Mouse (Mus musculus): ENCODE results near the gene Gpr4. TPM values are rescaled to one million over a fixed set of nuclear protein-coding genes. Genes with fewer than 3 reads are reported as not detected.

Gpr4 gene
- polyA plus RNA-seq, 1 experiment from 2014 or later, result 3.8 TPM

DNA sequence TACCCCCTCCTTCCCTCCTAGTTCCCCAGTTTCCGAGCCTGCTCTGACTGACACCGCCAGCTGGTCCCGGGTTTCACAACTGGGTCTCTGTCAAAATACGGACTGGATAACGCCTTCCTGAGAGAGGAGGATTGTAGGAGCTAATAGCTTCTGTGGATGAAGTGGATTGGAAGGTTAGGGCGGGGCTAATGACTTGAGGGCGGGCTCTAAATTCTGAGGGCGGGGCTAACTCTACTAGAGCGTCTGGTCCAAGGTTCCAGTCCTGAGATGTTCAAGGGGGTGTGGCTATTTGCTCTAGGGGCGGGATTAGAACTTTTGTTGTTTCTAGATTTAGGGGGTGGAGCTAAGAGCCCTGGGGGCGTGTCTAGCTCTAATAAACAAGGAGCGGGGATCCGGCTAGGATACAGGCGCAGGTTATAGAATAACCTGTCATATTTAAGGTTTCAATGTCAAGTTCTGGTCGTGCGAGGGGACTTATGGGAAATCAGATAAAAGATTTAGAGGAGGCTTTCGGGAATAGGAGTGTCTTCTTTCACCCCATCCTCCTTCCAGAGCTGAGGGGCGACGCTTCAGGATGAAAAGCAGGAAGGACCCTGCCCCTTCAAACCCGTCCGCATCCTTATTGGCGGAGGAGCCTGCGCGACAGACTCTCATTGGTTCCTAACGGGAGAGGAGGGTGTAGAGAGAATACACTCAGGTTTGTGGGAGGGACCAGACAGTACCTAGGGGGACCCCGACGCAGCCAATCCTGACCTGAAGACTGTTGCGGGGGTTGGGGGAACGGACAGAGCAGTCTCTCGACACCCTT is 36.4 kb upstream of the Gpr4 start, which contains the start of gene Eml2:
Eml2 (plus strand) TSS at position 714 of the 808 bp plus-strand sequence.
- WGBS, result 1% methylated on average over 30 of the region's 30 CpGs
- H3K9me3 ChIP-seq, result no peaks in the 10 kb centered on the region
- peaks cover 51% of the 10 kb centered on the region for H3K4me1 ChIP-seq (replicated peaks)

DNA sequence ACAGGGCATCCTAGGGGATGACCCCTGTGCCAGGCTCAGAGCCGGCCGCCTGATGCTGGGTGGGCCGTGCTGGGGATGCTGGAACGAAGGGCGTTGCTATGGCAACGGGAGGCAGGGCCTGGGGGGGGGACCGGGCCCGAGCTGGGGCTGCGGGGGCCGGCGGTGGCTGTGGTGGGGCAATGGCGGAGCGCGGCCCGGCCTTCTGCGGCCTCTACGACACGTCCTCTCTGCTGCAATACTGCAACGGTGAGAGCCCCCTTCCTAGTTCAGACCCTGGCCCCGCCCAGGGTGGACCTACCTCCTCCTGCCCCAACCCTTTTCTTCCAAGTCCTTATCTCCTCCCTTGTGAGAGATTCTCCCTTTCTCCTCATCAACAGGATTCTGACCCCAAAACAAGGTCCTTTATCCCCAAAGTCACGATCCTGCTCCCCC is 35.8 kb upstream of the Gpr4 start:
- H3K4me2 ChIP-seq, result peak overlapping the region; percentile 78
- H3K9ac ChIP-seq, result peak overlapping the region; percentile 83
- peak; percentile 49 for ATAC-seq (ENCODE audit: low FRiP score, low read depth)
- WGBS, result 2% methylated on average over 21 of the region's 21 CpGs
- peaks cover 31% of the 10 kb centered on the region; the same call in 1 of the 2 replicates for H3K27me3 ChIP-seq
- peaks cover 55% of the 10 kb centered on the region for H3K4me1 ChIP-seq (replicated peaks)
- peak overlapping the region; percentile 83 for H3K27ac ChIP-seq (replicated peaks)
- H3K36me3 ChIP-seq, result no peaks in the 10 kb centered on the region
- peak overlapping the region; percentile 78 for H3K4me3 ChIP-seq
- H3K9me3 ChIP-seq, result no peaks in the 10 kb centered on the region

More for the DNA sequence above, 36.4 kb upstream of the Gpr4 start, which contains the start of gene Eml2:
- peaks cover 29% of the 10 kb centered on the region; the same call in 1 of the 2 replicates for H3K27me3 ChIP-seq
- H3K4me2 ChIP-seq, result peak within 1 kb of the TSS; percentile 78
- peak within 1 kb of the TSS; percentile 83 for H3K27ac ChIP-seq (replicated peaks)
- H3K36me3 ChIP-seq, result no peaks in the 10 kb centered on the region
- peak within 1 kb of the TSS; percentile 83 for H3K9ac ChIP-seq
- H3K4me3 ChIP-seq, result peak within 1 kb of the TSS; percentile 78
- ATAC-seq (ENCODE audit: low FRiP score, low read depth), result peak; percentile 95

DNA sequence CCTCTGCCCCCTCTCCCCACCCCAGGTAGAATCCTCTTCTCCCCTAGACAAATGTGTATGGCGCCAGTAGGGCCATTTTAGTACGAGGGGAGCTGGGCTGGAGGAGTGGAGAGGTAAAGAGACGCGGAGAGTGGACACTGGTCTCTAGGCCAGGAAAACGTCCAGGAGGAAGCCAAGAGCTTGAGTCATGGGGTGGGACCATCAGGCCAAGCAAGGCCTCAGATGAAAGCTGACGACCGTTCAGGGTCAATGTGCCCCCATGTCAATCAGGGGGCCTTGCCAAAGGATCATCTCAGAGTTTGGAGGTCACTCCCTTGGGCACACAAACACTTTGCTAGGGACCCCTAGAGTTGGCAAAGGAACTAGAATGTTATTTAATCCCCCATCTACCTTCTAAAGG is 35.1 kb upstream of the Gpr4 start:
- ATAC-seq (ENCODE audit: low FRiP score, low read depth), result no peak
- peak overlapping the region; percentile 78 for H3K4me3 ChIP-seq
- no peak overlapping the region for H3K27ac ChIP-seq (replicated peaks)
- peaks cover 3% of the 10 kb centered on the region; the same call in 1 of the 2 replicates for H3K36me3 ChIP-seq
- H3K27me3 ChIP-seq, result peaks cover 31% of the 10 kb centered on the region; the same call in 1 of the 2 replicates
- peak overlapping the region; percentile 83 for H3K9ac ChIP-seq
- peaks cover 51% of the 10 kb centered on the region for H3K4me1 ChIP-seq (replicated peaks)
- WGBS, result 62% methylated on average over 7 of the region's 7 CpGs
- peak overlapping the region; percentile 78 for H3K4me2 ChIP-seq
- H3K9me3 ChIP-seq, result no peaks in the 10 kb centered on the region

DNA sequence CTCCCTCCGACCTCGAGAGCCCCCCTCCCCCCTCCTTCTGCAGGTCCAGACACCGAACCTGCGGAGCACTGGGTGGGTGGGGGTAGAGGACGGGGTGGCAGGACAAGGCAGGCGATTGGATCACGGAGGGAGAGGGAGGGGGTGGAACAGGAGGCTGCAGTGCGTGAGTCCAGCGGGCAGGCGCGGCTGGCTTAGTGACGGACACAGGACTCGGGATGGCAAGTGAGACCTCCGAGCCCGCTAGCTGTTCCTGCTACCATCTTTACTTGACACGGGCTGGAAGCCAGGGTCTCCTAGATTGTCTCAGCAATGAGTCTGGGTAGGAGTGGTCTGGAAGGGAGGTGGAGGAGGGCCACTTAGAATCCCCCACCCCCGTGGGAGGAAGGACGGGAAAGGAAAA is 34.3 kb upstream of the Gpr4 start:
- ATAC-seq (ENCODE audit: low FRiP score, low read depth), result no peak
- H3K36me3 ChIP-seq, result peaks cover 10% of the 10 kb centered on the region; the same call in 1 of the 2 replicates
- WGBS, result 5% methylated on average over 18 of the region's 18 CpGs
- peaks cover 44% of the 10 kb centered on the region for H3K4me1 ChIP-seq (replicated peaks)
- H3K27ac ChIP-seq (replicated peaks), result no peak overlapping the region
- peaks cover 31% of the 10 kb centered on the region; the same call in 1 of the 2 replicates for H3K27me3 ChIP-seq
- H3K9ac ChIP-seq, result peak overlapping the region; percentile 83
- peak overlapping the region; percentile 78 for H3K4me2 ChIP-seq
- peak overlapping the region; percentile 78 for H3K4me3 ChIP-seq
- no peaks in the 10 kb centered on the region for H3K9me3 ChIP-seq

DNA sequence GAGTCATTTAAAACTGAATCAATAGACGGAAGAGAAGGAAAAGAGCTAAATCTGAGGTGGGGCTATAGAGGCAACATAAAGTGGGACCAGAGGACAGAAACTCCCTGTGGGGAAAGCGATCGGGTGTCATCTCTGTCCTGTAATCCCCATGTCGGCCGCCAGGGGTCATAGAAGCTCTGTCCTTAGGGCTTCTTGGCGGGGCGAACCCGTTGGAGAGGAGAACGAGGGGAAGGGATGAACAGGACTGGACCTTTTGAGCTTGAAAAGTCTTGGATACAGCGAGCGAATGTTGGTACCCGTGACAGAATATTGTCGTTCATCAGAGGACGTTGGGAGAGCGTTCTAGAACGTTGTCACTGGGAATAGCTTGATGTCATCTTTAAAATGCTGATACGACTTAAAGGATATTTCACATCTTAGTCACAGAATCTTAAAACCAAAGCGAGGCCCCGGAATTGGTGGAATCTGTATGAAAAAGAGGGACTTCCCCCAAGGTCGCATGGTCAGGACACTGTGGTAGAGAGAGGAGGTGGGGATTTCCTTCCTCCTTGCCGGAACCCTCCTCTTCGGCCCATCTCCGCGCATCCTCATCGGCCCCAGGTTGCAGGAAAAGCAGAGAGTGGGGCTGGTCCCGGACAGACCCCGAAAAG is 33.8 kb upstream of the Gpr4 start:
- H3K9ac ChIP-seq, result peak overlapping the region; percentile 83; the same call in 1 of the 2 replicates
- WGBS, result 8% methylated on average over 27 of the region's 27 CpGs
- peak overlapping the region; percentile 78 for H3K4me3 ChIP-seq
- ATAC-seq (ENCODE audit: low FRiP score, low read depth), result no peak
- H3K4me1 ChIP-seq (replicated peaks), result peaks cover 39% of the 10 kb centered on the region
- H3K4me2 ChIP-seq, result peak overlapping the region; percentile 78
- H3K27ac ChIP-seq (replicated peaks), result no peak overlapping the region
- peaks cover 11% of the 10 kb centered on the region; the same call in 1 of the 2 replicates for H3K36me3 ChIP-seq
- H3K27me3 ChIP-seq, result peaks cover 31% of the 10 kb centered on the region; the same call in 1 of the 2 replicates
- H3K9me3 ChIP-seq, result no peaks in the 10 kb centered on the region

DNA sequence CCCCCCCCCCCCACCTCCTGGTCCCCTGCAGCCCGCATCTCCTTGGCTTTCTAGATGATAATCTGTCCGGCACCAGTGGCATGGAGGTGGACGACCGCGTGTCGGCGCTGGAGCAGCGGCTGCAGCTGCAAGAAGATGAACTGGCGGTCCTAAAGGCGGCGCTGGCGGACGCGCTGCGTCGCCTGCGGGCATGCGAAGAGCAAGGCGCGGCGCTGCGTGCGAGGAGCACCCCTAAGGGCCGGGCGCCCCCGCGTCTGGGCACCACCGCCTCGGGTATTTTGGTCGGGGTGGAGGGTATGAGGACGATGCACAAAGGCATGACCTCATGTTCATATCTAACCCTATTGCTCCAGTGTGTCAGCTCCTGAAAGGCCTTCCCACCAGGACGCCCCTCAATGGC is 33.2 kb upstream of the Gpr4 start:
- ATAC-seq (ENCODE audit: low FRiP score, low read depth), result no peak
- under 1% methylated on average over 30 of the region's 32 CpGs for WGBS
- Histone ChIP-seq H3K9me3 (no peaks in the 10 kb centered on the region), H3K4me3 (peak overlapping the region; percentile 78), H3K27ac (replicated peaks) (no peak overlapping the region), H3K4me1 (replicated peaks) (peaks cover 39% of the 10 kb centered on the region), H3K9ac (0 out of 2 replicates have a peak overlapping the region, but pooled peaks have one; percentile 14), H3K27me3 (peaks cover 31% of the 10 kb centered on the region; the same call in 1 of the 2 replicates), H3K36me3 (peaks cover 13% of the 10 kb centered on the region; the same call in 1 of the 2 replicates), H3K4me2 (peak overlapping the region; percentile 78)

DNA sequence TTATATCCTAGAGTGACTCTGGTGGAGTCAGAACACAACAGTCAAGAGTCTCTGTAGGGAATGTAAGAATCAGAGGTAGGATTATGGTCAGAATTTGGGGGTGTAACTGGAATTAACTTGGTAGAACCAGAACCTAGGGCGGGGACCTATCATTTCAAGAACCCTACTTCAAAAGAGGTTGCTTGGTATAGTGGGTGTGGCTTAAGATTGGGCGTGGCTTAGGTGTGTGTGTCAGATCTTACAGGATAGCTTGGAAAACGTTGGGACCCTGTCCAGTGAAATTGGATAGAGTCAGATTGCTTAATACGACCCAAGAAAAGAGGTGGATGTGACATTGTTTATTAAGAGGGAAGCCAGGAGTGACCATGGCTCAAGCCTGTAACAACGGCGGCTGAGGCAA is 32.4 kb upstream of the Gpr4 start:
- Histone ChIP-seq H3K9ac (no peak overlapping the region), H3K36me3 (peaks cover 13% of the 10 kb centered on the region; the same call in 1 of the 2 replicates), H3K4me2 (peak overlapping the region; percentile 78), H3K4me1 (replicated peaks) (peaks cover 47% of the 10 kb centered on the region), H3K27ac (replicated peaks) (no peak overlapping the region), H3K4me3 (peak overlapping the region; percentile 78), H3K9me3 (no peaks in the 10 kb centered on the region), H3K27me3 (peaks cover 31% of the 10 kb centered on the region; the same call in 1 of the 2 replicates)
- ATAC-seq (ENCODE audit: low FRiP score, low read depth), result no peak
- 49% methylated on average over 6 of the region's 6 CpGs for WGBS

DNA sequence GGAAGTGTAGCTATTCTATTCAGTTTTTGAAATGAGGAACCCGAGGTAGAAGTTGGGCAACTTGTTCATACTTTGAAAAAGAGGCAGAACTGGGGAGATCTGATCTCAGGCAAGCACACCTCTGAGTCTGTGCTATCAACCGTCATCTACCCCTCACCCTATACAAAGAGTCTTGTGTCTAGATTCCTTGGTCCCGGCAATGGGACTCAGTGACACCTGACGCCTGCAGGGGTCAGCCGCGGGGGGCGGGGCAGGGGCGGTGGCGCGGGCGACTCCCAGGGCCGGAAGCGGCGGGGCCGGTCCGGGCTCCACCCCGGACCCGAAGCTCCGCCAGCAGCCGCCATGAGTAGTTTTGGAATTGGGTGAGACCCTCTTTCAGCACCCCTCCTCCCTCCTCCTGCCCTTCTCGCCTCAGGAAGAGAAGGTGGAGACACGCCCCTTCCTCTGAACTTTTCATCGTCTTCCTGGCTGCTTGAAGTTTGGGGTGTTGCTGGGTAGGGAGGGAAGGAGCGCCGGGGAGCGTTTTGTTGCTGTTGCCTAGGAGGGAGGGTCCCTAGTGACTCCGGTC is 31.4 kb upstream of the Gpr4 start:
- Histone ChIP-seq H3K9ac (peak overlapping the region; percentile 15), H3K9me3 (no peaks in the 10 kb centered on the region), H3K27ac (replicated peaks) (no peak overlapping the region), H3K36me3 (peaks cover 19% of the 10 kb centered on the region), H3K4me3 (peak overlapping the region; percentile 29), H3K4me2 (peak overlapping the region; percentile 50), H3K27me3 (peaks cover 31% of the 10 kb centered on the region; the same call in 1 of the 2 replicates), H3K4me1 (replicated peaks) (peaks cover 49% of the 10 kb centered on the region)
- ATAC-seq (ENCODE audit: low FRiP score, low read depth), result no peak
- 6% methylated on average over 26 of the region's 27 CpGs for WGBS

DNA sequence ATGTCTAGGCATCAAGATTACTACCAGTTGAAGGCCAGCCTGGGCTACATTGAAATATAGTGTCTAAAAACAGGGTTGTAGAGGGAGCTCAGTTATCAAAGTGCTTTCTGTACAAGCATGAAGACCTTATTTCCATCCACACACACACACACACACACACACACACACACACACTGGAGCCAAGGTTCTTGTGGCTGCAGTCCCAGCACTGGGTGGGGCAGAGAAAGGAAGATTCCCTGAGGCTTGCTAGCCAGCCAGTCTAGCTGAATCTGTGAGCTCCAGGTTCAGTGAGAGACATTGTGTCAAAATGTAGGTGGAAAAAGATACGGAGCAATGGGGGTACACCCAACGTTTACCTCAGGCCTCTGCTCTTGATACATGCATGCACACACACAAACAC is 28.1 kb upstream of the Gpr4 start:
- ATAC-seq (ENCODE audit: low FRiP score, low read depth), result no peak
- peaks cover 42% of the 10 kb centered on the region for H3K36me3 ChIP-seq

DNA sequence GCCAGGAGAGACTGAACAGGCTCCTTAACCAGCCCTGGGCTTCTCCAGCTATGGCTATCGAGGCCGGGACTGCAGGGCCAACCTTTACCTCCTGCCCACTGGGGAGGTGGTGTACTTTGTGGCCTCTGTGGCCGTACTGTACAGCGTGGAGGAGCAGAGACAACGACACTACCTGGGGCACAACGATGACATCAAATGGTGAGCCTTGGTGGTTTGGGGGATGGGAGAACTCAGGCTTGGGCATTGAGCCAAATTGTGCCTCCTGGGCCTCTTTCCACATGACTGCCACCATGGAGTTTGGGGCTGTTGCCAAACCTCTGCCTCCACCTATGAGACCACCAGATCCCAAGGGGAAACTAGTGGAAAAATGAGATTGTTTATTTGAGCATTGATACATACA is 27.6 kb upstream of the Gpr4 start:
- Histone ChIP-seq H3K4me3 (no peak overlapping the region), H3K9ac (no peak overlapping the region), H3K36me3 (peaks cover 43% of the 10 kb centered on the region), H3K27me3 (peaks cover 11% of the 10 kb centered on the region; the same call in 1 of the 2 replicates), H3K4me1 (replicated peaks) (peaks cover 19% of the 10 kb centered on the region), H3K9me3 (no peaks in the 10 kb centered on the region), H3K4me2 (no peak overlapping the region), H3K27ac (replicated peaks) (peak overlapping the region; percentile 23; the same call in 1 of the 2 replicates)
- ATAC-seq (ENCODE audit: low FRiP score, low read depth), result 0 out of 2 replicates have a peak, but pooled peaks have one; percentile 12
- WGBS, result 46% methylated on average over 6 of the region's 6 CpGs

More for the DNA sequence above, 28.1 kb upstream of the Gpr4 start:
- H3K27ac ChIP-seq (replicated peaks), result peak overlapping the region; percentile 23; the same call in 1 of the 2 replicates
- H3K27me3 ChIP-seq, result peaks cover 16% of the 10 kb centered on the region; the same call in 1 of the 2 replicates
- H3K4me2 ChIP-seq, result no peak overlapping the region
- H3K9ac ChIP-seq, result no peak overlapping the region
- H3K4me1 ChIP-seq (replicated peaks), result peaks cover 24% of the 10 kb centered on the region
- 63% methylated on average over 2 of the region's 2 CpGs for WGBS
- H3K9me3 ChIP-seq, result no peaks in the 10 kb centered on the region
- no peak overlapping the region for H3K4me3 ChIP-seq

DNA sequence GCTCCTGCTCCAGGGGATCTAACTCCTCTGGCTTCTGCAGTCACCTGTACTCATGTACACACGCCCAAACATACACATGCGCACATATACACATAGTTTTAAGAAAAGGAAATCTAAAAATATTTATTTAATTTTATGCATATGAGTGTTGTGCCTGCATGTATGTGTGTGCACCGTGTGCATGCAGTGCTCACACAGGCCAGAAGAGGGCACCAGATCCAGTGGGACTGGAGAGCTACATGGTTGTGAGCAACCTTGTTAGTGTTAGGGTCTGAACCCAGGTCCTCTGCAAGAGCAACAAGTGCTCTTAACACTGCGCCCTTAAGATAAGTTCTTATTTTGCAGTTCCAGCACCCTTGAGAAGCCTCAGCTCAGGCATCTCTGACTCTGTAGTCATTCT is 17.7 kb upstream of the Gpr4 start:
- Histone ChIP-seq H3K4me1 (replicated peaks) (no peaks in the 10 kb centered on the region), H3K36me3 (peaks cover 63% of the 10 kb centered on the region), H3K9ac (no peak overlapping the region), H3K27me3 (no peaks in the 10 kb centered on the region), H3K4me2 (no peak overlapping the region), H3K4me3 (no peak overlapping the region), H3K27ac (replicated peaks) (no peak overlapping the region), H3K9me3 (no peaks in the 10 kb centered on the region)
- 96% methylated on average over 4 of the region's 4 CpGs for WGBS
- ATAC-seq (ENCODE audit: low FRiP score, low read depth), result no peak

All from hindbrain, embryonic 15.5 days (tissue).